Mouse (Mus musculus) spleen, postnatal 10 days (tissue): ENCODE results near the gene Rpl12.

Source experiments
- DNase-seq, 2 experiments: peaks; one replicate each; pipeline ENCODE4 v3.0.0; 2021 to 2022; ENCODE audit warnings: low spot score in 2 of 2

Gene Rpl12

GRCm38 (mm10) chr2:32961192-32961995 is at the start of gene Rpl12, which contains the start of gene Lrsam1:
Rpl12 (plus strand) TSS chr2:32961559.
Lrsam1 (minus strand) TSS chr2:32961614.
- peak; percentile 93 to 96 for DNase-seq

- no peak for DNase-seq
Measured at GRCm38 (mm10) chr2:32911639-32912182, 49.6 kb upstream of the Rpl12 start.

GRCm38 (mm10) chr2:32912210-32912804 is 49.1 kb upstream of the Rpl12 start:
- peak; percentile 74 to 88 for DNase-seq

- DNase-seq = no peak
Measured at GRCm38 (mm10) chr2:32914362-32914761, 47.0 kb upstream of the Rpl12 start.

GRCm38 (mm10) chr2:32914896-32915295 is 46.5 kb upstream of the Rpl12 start:
- DNase-seq = no peak

GRCm38 (mm10) chr2:32917526-32917925 is 43.8 kb upstream of the Rpl12 start:
- peak in 1 of 2 experiments; percentile 32 for DNase-seq

GRCm38 (mm10) chr2:32918391-32918790 is 43.0 kb upstream of the Rpl12 start:
- DNase-seq = no peak

GRCm38 (mm10) chr2:32921235-32921634 is 40.1 kb upstream of the Rpl12 start:
- no peak for DNase-seq

- no peak for DNase-seq
Measured at GRCm38 (mm10) chr2:32921801-32922380, 39.5 kb upstream of the Rpl12 start.

GRCm38 (mm10) chr2:32922564-32922963 is 38.8 kb upstream of the Rpl12 start:
- no peak for DNase-seq

- no peak for DNase-seq
Measured at GRCm38 (mm10) chr2:32923551-32924250, 37.7 kb upstream of the Rpl12 start.

- no peak for DNase-seq
Measured at GRCm38 (mm10) chr2:32924306-32924844, 37.0 kb upstream of the Rpl12 start.

- DNase-seq = no peak
Measured at GRCm38 (mm10) chr2:32926330-32927075, 34.9 kb upstream of the Rpl12 start.

GRCm38 (mm10) chr2:32927624-32928234 is 33.6 kb upstream of the Rpl12 start:
- DNase-seq = no peak

- peak; percentile 27 to 77 for DNase-seq
Measured at GRCm38 (mm10) chr2:32928235-32928946, 33.0 kb upstream of the Rpl12 start.

- DNase-seq = no peak
Measured at GRCm38 (mm10) chr2:32928947-32929829, 32.2 kb upstream of the Rpl12 start.

- no peak for DNase-seq
Measured at GRCm38 (mm10) chr2:32931730-32932129, 29.6 kb upstream of the Rpl12 start.

GRCm38 (mm10) chr2:32938741-32939140 is 22.6 kb upstream of the Rpl12 start:
- no peak for DNase-seq

GRCm38 (mm10) chr2:32939418-32939817 is 21.9 kb upstream of the Rpl12 start:
- DNase-seq = peak; percentile 38 to 69
